Mouse (Mus musculus) neural tube, embryonic 14.5 days (tissue): ENCODE measurements at regions not wholly inside any gene's neighbourhood (a gene's known extent, or its start where the extent isn't known, plus 50 kb on each side); places are given as distances from the start of the nearest gene placed in this dataset.

Source experiments
- ATAC-seq: fragments of 200-750 bp; cut with Nextera tagmentation; 2 replicates; pipeline ENCODE4 v1.8.0; 2017; ENCODE audit warnings: low read depth, mild to moderate bottlenecking, moderate TSS enrichment, moderate library complexity
- H3K27ac ChIP-seq: fragments of 300-500 bp; sonication (generic); 2 replicates; pipeline ENCODE4 v1.5.1; 2014; ENCODE audit warnings: low read depth, mild to moderate bottlenecking, control low read depth, low read length, moderate library complexity, mixed read lengths
- H3K27me3 ChIP-seq: fragments of 300-500 bp; sonication (generic); 2 replicates; pipeline ENCODE4 v1.6.1; 2014; ENCODE audit warnings: low read length; ENCODE audit not compliant: control insufficient read depth, insufficient read depth
- H3K36me3 ChIP-seq: fragments of 300-500 bp; sonication (generic); 2 replicates; pipeline ENCODE4 v1.6.1; 2014; ENCODE audit warnings: low read length, mixed read lengths; ENCODE audit not compliant: control insufficient read depth, insufficient read depth
- H3K4me1 ChIP-seq: fragments of 300-500 bp; sonication (generic); 2 replicates; pipeline ENCODE4 v1.6.1; 2014; ENCODE audit warnings: low read length; ENCODE audit not compliant: control insufficient read depth, insufficient read depth
- H3K4me2 ChIP-seq: fragments of 300-500 bp; sonication (generic); 2 replicates; pipeline ENCODE4 v1.6.1; 2014; ENCODE audit warnings: mild to moderate bottlenecking, low read depth, low read length, control low read depth
- H3K4me3 ChIP-seq: fragments of 300-500 bp; sonication (generic); 2 replicates; pipeline ENCODE4 v1.5.1; 2014; ENCODE audit warnings: low read depth, low read length, control low read depth, mixed read lengths
- H3K9ac ChIP-seq: fragments of 300-500 bp; sonication (generic); replicated peaks from 2 replicates; pipeline ENCODE4 v1.6.1; 2014; ENCODE audit warnings: low read depth, mild to moderate bottlenecking, control low read depth, low read length, mixed read lengths
- H3K9me3 ChIP-seq: fragments of 300-500 bp; sonication (generic); 2 replicates; pipeline ENCODE4 v1.6.1; 2016; ENCODE audit warnings: low read length; ENCODE audit not compliant: control insufficient read depth
- WGBS: fragments of 180-500 bp; shearing (Covaris S2); extraction: QIAGEN DNeasy Blood & Tissue Kit; methylation state at CpG from one replicate; pipeline ENCODE4 v1.1.7; 2014; 5-methylcytosine and 5-hydroxymethylcytosine counted together

DNA sequence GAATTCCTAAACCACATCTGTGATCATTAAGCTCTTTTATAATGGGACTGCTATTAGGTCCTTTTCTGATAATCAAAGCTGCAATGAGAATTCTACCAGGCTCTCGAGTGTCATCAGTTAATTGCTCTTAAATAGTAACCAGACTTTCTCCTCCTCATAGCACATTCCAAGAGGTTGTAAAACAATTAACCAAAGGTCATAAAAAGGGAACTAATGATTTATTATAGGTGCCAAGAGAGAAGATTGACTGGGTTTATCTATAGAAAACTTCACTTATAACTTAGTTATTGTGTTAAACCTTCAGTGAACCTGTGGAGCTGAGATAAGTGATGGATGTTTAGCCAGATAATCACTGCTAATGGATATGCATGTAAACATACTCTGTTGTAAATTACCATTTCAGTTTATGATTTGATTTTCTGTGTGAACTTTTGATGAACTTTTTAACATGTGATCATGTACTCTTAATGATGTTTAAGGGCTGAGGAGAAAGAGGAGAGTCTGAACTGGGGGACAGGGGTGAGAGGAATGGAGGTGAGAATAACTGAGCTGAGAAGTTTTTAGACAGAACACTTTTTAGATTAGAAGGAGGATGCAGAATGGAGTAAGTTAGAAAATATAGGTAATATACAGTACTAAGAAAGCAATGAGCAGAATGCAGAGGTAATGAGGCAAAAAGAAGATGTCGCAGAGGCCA is 228.4 kb upstream of the Cox7c start:
- no peak overlapping the region for H3K4me2 ChIP-seq
- H3K4me3 ChIP-seq, result no peak overlapping the region
- 31% methylated on average over 2 of the region's 2 CpGs for WGBS
- no peak overlapping the region for H3K27ac ChIP-seq
- no peaks in the 10 kb centered on the region for H3K36me3 ChIP-seq
- H3K9ac ChIP-seq, result no peak overlapping the region
- ATAC-seq, result no peak
- no peaks in the 10 kb centered on the region for H3K27me3 ChIP-seq
- no peaks in the 10 kb centered on the region for H3K9me3 ChIP-seq
- H3K4me1 ChIP-seq, result no peaks in the 10 kb centered on the region

- 82% methylated on average over 1 of the region's 1 CpGs for WGBS
- H3K36me3 ChIP-seq, result no peaks in the 10 kb centered on the region
- ATAC-seq, result no peak
- H3K9ac ChIP-seq, result no peak overlapping the region
- no peaks in the 10 kb centered on the region for H3K27me3 ChIP-seq
- no peak overlapping the region for H3K4me2 ChIP-seq
- no peaks in the 10 kb centered on the region for H3K9me3 ChIP-seq
- no peak overlapping the region for H3K4me3 ChIP-seq
- H3K27ac ChIP-seq, result no peak overlapping the region
- no peaks in the 10 kb centered on the region for H3K4me1 ChIP-seq
Observed at GRCm38 (mm10) chr13:86238054-86238453, 191.3 kb upstream of the Cox7c start.

DNA sequence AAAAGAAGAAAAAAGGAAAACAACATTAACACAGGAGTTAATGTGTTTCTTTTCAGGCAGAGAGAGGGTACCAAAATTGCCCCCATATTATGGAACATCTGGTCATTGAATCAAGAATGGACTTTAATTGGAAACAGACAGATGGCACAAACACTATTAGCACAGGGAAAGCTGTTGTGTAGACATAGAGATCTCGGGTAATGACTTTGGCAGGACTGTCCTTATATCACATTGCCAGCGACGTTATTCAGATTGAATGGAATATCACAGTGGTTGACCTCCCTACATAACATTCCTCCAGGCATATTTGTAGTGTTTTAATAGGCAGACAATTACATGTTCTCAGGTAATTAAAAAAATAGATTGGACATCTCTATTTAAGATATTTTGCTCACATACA is 158.9 kb upstream of the Cox7c start:
- Histone ChIP-seq H3K4me1 (no peaks in the 10 kb centered on the region), H3K4me3 (no peak overlapping the region), H3K27me3 (no peaks in the 10 kb centered on the region), H3K9me3 (no peaks in the 10 kb centered on the region), H3K4me2 (no peak overlapping the region), H3K27ac (no peak overlapping the region), H3K36me3 (no peaks in the 10 kb centered on the region), H3K9ac (no peak overlapping the region)
- 47% methylated on average over 3 of the region's 3 CpGs for WGBS
- peak; percentile 71 for ATAC-seq

DNA sequence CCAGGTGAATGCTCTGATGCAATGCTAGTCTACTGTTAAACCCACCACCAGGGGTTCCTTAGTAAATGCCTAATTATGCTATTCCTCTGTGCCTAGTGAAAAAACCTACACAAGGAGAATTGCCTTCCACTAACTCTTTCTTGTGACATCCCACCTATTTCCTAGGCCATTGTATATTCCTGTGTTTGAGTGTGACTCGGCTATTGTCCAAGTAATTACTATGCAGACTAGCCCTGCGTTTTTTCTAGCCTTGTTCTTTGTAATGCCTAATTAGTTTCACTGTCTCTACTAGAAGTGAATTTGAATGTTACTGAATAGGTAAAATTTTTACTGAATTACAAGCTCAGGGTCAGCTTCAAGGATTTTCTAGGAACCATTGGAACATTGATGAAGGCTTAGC is 133.8 kb upstream of the Cox7c start:
- Histone ChIP-seq H3K9ac (no peak overlapping the region), H3K36me3 (no peaks in the 10 kb centered on the region), H3K4me1 (no peaks in the 10 kb centered on the region), H3K4me3 (no peak overlapping the region), H3K27me3 (no peaks in the 10 kb centered on the region), H3K4me2 (no peak overlapping the region), H3K27ac (no peak overlapping the region), H3K9me3 (no peaks in the 10 kb centered on the region)
- ATAC-seq, result no peak
- 35% methylated on average over 2 of the region's 2 CpGs for WGBS

- Histone ChIP-seq H3K4me2 (no peak overlapping the region), H3K27me3 (no peaks in the 10 kb centered on the region), H3K4me1 (no peaks in the 10 kb centered on the region), H3K36me3 (no peaks in the 10 kb centered on the region), H3K27ac (no peak overlapping the region), H3K9me3 (no peaks in the 10 kb centered on the region), H3K9ac (no peak overlapping the region), H3K4me3 (no peak overlapping the region)
- WGBS, result 85% methylated on average over 3 of the region's 3 CpGs
- ATAC-seq, result no peak
Observed at GRCm38 (mm10) chr13:86147331-86147730, 100.6 kb upstream of the Cox7c start.

DNA sequence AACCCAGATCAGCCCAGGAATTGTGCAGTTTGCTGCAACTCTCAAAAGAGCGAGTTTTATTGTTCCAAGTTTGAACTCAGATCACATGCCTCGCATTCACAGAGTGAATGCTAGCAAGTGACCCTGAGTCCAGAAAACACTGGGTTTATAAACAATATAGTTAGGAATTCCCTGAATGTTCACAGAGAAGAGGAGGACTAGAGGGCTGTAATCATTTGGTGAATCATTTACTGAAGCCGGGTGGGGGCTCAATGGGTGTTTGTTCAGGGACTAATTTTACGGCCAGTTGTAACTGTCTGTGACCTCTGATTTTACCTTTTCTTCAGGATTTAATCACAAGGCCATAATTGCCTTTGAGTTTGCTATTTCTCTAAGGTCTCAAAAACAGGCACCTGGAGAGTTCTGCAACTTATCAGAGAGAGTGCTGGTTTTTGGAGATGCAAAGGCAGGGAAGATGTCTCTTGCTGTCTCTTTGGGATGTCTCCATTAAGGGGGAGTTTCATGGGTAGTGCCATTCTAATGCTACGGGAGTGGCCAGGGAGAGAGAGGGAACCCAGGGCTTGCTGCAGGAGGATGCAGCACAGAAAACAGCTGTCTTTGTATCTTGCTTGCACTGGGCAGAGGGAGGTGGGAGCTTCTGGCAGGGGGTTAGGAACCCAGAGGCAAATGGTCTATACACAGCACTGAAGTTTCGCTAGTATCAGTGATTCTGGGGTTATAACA is 64.8 kb upstream of the Cox7c start:
- Histone ChIP-seq H3K27me3 (no peaks in the 10 kb centered on the region), H3K4me1 (no peaks in the 10 kb centered on the region), H3K27ac (no peak overlapping the region), H3K9me3 (no peaks in the 10 kb centered on the region), H3K4me2 (no peak overlapping the region), H3K4me3 (no peak overlapping the region), H3K36me3 (no peaks in the 10 kb centered on the region), H3K9ac (no peak overlapping the region)
- 17% methylated on average over 6 of the region's 6 CpGs for WGBS
- ATAC-seq, result no peak

DNA sequence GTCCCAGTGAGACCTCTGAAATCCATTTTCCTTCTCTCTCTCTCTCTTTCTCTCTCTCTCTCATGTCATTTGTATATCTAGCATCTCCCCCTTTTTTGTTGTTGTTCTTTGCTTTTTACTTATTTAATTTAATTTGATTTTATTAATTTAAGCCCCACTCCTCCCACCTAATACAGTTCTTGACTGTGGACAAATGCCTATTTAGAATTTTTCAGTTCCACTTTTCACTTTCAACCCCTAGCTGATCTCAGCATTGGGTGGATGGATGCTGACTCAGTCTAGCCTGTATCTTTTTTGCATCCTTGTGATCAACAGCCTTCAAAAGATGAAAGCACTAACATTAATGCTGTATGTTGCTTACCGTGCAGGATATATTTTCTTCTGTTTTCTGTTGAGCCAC is 55.5 kb upstream of the Cox7c start:
- no peaks in the 10 kb centered on the region for H3K27me3 ChIP-seq
- H3K36me3 ChIP-seq, result no peaks in the 10 kb centered on the region
- H3K9ac ChIP-seq, result no peak overlapping the region
- no peaks in the 10 kb centered on the region for H3K9me3 ChIP-seq
- 94% methylated on average over 1 of the region's 1 CpGs for WGBS
- no peaks in the 10 kb centered on the region for H3K4me1 ChIP-seq
- H3K27ac ChIP-seq, result no peak overlapping the region
- H3K4me2 ChIP-seq, result no peak overlapping the region
- no peak overlapping the region for H3K4me3 ChIP-seq
- no peak for ATAC-seq

- Histone ChIP-seq H3K27ac (no peak overlapping the region), H3K4me2 (no peak overlapping the region), H3K36me3 (no peaks in the 10 kb centered on the region), H3K9me3 (no peaks in the 10 kb centered on the region), H3K4me3 (no peak overlapping the region), H3K9ac (no peak overlapping the region), H3K27me3 (no peaks in the 10 kb centered on the region), H3K4me1 (no peaks in the 10 kb centered on the region)
- ATAC-seq, result no peak
- WGBS, result 33% methylated on average over 2 of the region's 2 CpGs
Observed at GRCm38 (mm10) chr13:86097836-86098235, 51.1 kb upstream of the Cox7c start.

DNA sequence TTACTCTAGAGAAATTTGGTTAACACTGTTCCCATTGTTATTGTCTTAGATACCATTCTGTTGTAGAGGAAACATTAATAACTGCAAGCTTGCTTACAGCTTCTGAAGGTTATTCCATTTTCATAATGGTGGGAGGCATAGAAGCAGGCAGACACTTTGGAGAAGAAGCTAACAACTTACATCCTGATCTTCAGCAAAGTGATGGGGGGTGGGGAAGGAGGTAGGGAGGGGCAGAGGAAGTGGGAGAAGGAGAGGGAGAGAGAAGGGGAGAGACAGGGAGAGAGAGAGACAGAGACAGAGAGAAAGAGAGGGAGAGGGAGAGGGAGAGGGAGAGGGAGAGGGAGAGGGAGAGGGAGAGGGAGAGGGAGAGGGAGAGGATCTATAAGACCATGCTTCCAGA is 50.6 kb upstream of the Cox7c start:
- no peak for ATAC-seq
- Histone ChIP-seq H3K27ac (no peak overlapping the region), H3K36me3 (no peaks in the 10 kb centered on the region), H3K9me3 (no peaks in the 10 kb centered on the region), H3K4me2 (no peak overlapping the region), H3K4me3 (no peak overlapping the region), H3K4me1 (no peaks in the 10 kb centered on the region), H3K27me3 (no peaks in the 10 kb centered on the region), H3K9ac (no peak overlapping the region)
